In genomic region chr16:92757564-92757963, GRCm38 (mm10) we compare ENCODE assay signal across 24 mouse cellular contexts.
DNase-seq lines count a peak whose midpoint lies in the region; ATAC-seq and TF ChIP-seq lines count a peak whose summit lies in the region.
"Had no signal": no experiment of that assay in that cellular context is flagged by ENCODE, and none has a peak within 500 bp of the region (broad histone marks: within the 10 kb centered on the region; RNA-seq: fewer than 3 reads in every experiment).

No protein-coding gene starts in this region.

- H3K9me3 ChIP-seq in midbrain, embryonic 11.5 days (ENCODE audit: control insufficient read depth, low read length): no peaks in the 10 kb centered on the region
- no peaks in the 10 kb centered on the region for H3K9me3 ChIP-seq in midbrain, postnatal 0 days (ENCODE audit: low read length)
- H3K9me3 ChIP-seq in liver, embryonic 13.5 days (replicated peaks): no peaks in the 10 kb centered on the region
- no peaks in the 10 kb centered on the region for H3K9me3 ChIP-seq in stomach, embryonic 15.5 days
- no peaks in the 10 kb centered on the region for H3K9me3 ChIP-seq in heart, embryonic 12.5 days (replicated peaks)
- H3K9me3 ChIP-seq: embryonic facial prominence, embryonic 13.5 days; heart, embryonic 10.5 days; intestine, embryonic 15.5 days had no signal

- H3K4me1 ChIP-seq in midbrain, embryonic 11.5 days (ENCODE audit: control insufficient read depth, insufficient read depth, low read length): no peaks in the 10 kb centered on the region
- no peaks in the 10 kb centered on the region for H3K4me1 ChIP-seq in midbrain, postnatal 0 days (ENCODE audit: insufficient read depth, low read length)
- H3K4me1 ChIP-seq in liver, embryonic 13.5 days (replicated peaks): peaks cover 74% of the 10 kb centered on the region
- no peaks in the 10 kb centered on the region for H3K4me1 ChIP-seq in stomach, embryonic 15.5 days
- H3K4me1 ChIP-seq in heart, embryonic 12.5 days (replicated peaks): peaks cover 13% of the 10 kb centered on the region

- H3K4me2 ChIP-seq in midbrain, embryonic 11.5 days: no peak overlapping the region
- no peak overlapping the region for H3K4me2 ChIP-seq in midbrain, postnatal 0 days (ENCODE audit: low read depth, low read length, poor library complexity, severe bottlenecking)
- H3K4me2 ChIP-seq in liver, embryonic 13.5 days: no peak overlapping the region
- no peak overlapping the region for H3K4me2 ChIP-seq in stomach, embryonic 15.5 days
- no peak overlapping the region for H3K4me2 ChIP-seq in heart, embryonic 12.5 days
- H3K4me2 ChIP-seq: embryonic facial prominence, embryonic 13.5 days; intestine, embryonic 15.5 days had no signal

- no peak for ATAC-seq in midbrain, embryonic 11.5 days (ENCODE audit: low FRiP score)
- no peak for ATAC-seq in midbrain, postnatal 0 days (ENCODE audit: low FRiP score)
- peak; percentile 75 for ATAC-seq in liver, embryonic 13.5 days (ENCODE audit: low read depth)
- ATAC-seq in stomach, embryonic 15.5 days (ENCODE audit: insufficient read depth, low FRiP score, low read depth): peak; percentile 35; the same call in 1 of the 2 replicates
- ATAC-seq in heart, embryonic 12.5 days (ENCODE audit: insufficient number of reproducible peaks, low FRiP score): no peak
- ATAC-seq: forebrain, embryonic 16.5 days; intestine, embryonic 15.5 days; midbrain, embryonic 16.5 days; Patski had no signal

- 85% methylated on average over 4 of the region's 4 CpGs for WGBS in midbrain, embryonic 11.5 days
- WGBS in midbrain, postnatal 0 days: 78% methylated on average over 4 of the region's 4 CpGs
- 58% methylated on average over 4 of the region's 4 CpGs for WGBS in liver, embryonic 13.5 days (ENCODE audit: insufficient replicate concordance)
- 65% methylated on average over 4 of the region's 4 CpGs for WGBS in stomach, embryonic 15.5 days
- 82% methylated on average over 4 of the region's 4 CpGs for WGBS in heart, embryonic 12.5 days

- H3K9ac ChIP-seq in midbrain, embryonic 11.5 days (ENCODE audit: low read length): no peak overlapping the region
- H3K9ac ChIP-seq in midbrain, postnatal 0 days (replicated peaks; ENCODE audit: low read length, poor library complexity, severe bottlenecking): no peak overlapping the region
- H3K9ac ChIP-seq in liver, embryonic 13.5 days: no peak overlapping the region
- no peak overlapping the region for H3K9ac ChIP-seq in stomach, embryonic 15.5 days
- H3K9ac ChIP-seq in heart, embryonic 12.5 days: no peak overlapping the region
- H3K9ac ChIP-seq: embryonic facial prominence, embryonic 13.5 days; intestine, embryonic 15.5 days had no signal

- no peak overlapping the region for H3K4me3 ChIP-seq in midbrain, embryonic 11.5 days (ENCODE audit: low read depth, low read length)
- H3K4me3 ChIP-seq in midbrain, postnatal 0 days (ENCODE audit: low read depth, low read length): no peak overlapping the region
- no peak overlapping the region for H3K4me3 ChIP-seq in liver, embryonic 13.5 days (replicated peaks)
- no peak overlapping the region for H3K4me3 ChIP-seq in stomach, embryonic 15.5 days (replicated peaks)
- no peak overlapping the region for H3K4me3 ChIP-seq in heart, embryonic 12.5 days
- H3K4me3 ChIP-seq: embryonic facial prominence, embryonic 13.5 days; heart, embryonic 10.5 days; intestine, embryonic 15.5 days; left cerebral cortex, adult 2 months had no signal

- H3K27ac ChIP-seq in midbrain, embryonic 11.5 days (ENCODE audit: low read depth, low read length): no peak overlapping the region
- H3K27ac ChIP-seq in midbrain, postnatal 0 days (ENCODE audit: low read depth, low read length): no peak overlapping the region
- H3K27ac ChIP-seq in liver, embryonic 13.5 days: no peak overlapping the region
- no peak overlapping the region for H3K27ac ChIP-seq in stomach, embryonic 15.5 days
- no peak overlapping the region for H3K27ac ChIP-seq in heart, embryonic 12.5 days (ENCODE audit: poor library complexity, severe bottlenecking)
- H3K27ac ChIP-seq: embryonic facial prominence, embryonic 13.5 days; heart, embryonic 10.5 days; intestine, embryonic 15.5 days; left cerebral cortex, adult 2 months had no signal

- TF ChIP-seq CTCF in midbrain, postnatal 0 days (IDR thresholded peaks at IDR 0.05): no peak

- H3K27me3 ChIP-seq in midbrain, embryonic 11.5 days (ENCODE audit: control insufficient read depth, insufficient read depth, low read length): no peaks in the 10 kb centered on the region
- no peaks in the 10 kb centered on the region for H3K27me3 ChIP-seq in midbrain, postnatal 0 days (ENCODE audit: insufficient read depth, low read length)
- H3K27me3 ChIP-seq in liver, embryonic 13.5 days: no peaks in the 10 kb centered on the region
- no peaks in the 10 kb centered on the region for H3K27me3 ChIP-seq in stomach, embryonic 15.5 days (replicated peaks)
- H3K27me3 ChIP-seq in heart, embryonic 12.5 days (replicated peaks): peaks cover 40% of the 10 kb centered on the region
- H3K27me3 ChIP-seq: embryonic facial prominence, embryonic 13.5 days; intestine, embryonic 15.5 days; Patski had no signal

- peak; percentile 53 for DNase-seq in midbrain, embryonic 11.5 days (ENCODE audit: low spot score, missing footprints)
- no peak for DNase-seq in midbrain, postnatal 0 days (ENCODE audit: low spot score)
- peak; percentile 35 for DNase-seq in c-Kit-positive CD71-positive TER-119-positive erythroid progenitor cells, embryonic 14.5 days (ENCODE audit: low spot score)
- peak; percentile 47 for DNase-seq in liver, embryonic 13.5 days
- no peak for DNase-seq in spleen, adult 18-20 months
- DNase-seq in right cerebral cortex, postnatal 36 days (ENCODE audit: low spot score in 2 of 2): no peak
- DNase-seq: adrenal gland, postnatal 36 days; cerebellum, postnatal 14 days; gastrocnemius, postnatal 36 days; heart, postnatal 10 days; kidney, postnatal 4 days; layer of hippocampus, adult 9-11 months; left cerebral cortex, postnatal 4 days; lung, postnatal 10 days; right cerebral cortex, postnatal 25 days had no signal

- no peaks in the 10 kb centered on the region for H3K36me3 ChIP-seq in midbrain, embryonic 11.5 days (ENCODE audit: control insufficient read depth, insufficient read depth, low read length)
- no peaks in the 10 kb centered on the region for H3K36me3 ChIP-seq in midbrain, postnatal 0 days (ENCODE audit: insufficient read depth, low read length)
- H3K36me3 ChIP-seq in liver, embryonic 13.5 days: no peaks in the 10 kb centered on the region
- no peaks in the 10 kb centered on the region for H3K36me3 ChIP-seq in stomach, embryonic 15.5 days
- H3K36me3 ChIP-seq in heart, embryonic 12.5 days: no peaks in the 10 kb centered on the region
- H3K36me3 ChIP-seq: embryonic facial prominence, embryonic 13.5 days; heart, embryonic 10.5 days; intestine, embryonic 15.5 days had no signal

Comparison
In these comparisons a context has a peak if more than half of its experiments do, and no peak if none do; other contexts are left out.
1. DNase-seq: peak in midbrain, embryonic 11.5 days (single experiment), c-Kit-positive CD71-positive TER-119-positive erythroid progenitor cells, embryonic 14.5 days (single experiment) and liver, embryonic 13.5 days (single experiment); none in midbrain, postnatal 0 days (single experiment), spleen, adult 18-20 months (0 of 2) and right cerebral cortex, postnatal 36 days (0 of 2).
2. ATAC-seq: peak in liver, embryonic 13.5 days (single experiment) and stomach, embryonic 15.5 days (single experiment); none in midbrain, embryonic 11.5 days (single experiment), midbrain, postnatal 0 days (single experiment) and heart, embryonic 12.5 days (single experiment).